Mouse (Mus musculus): ENCODE results near the gene Olfr543.

DNA sequence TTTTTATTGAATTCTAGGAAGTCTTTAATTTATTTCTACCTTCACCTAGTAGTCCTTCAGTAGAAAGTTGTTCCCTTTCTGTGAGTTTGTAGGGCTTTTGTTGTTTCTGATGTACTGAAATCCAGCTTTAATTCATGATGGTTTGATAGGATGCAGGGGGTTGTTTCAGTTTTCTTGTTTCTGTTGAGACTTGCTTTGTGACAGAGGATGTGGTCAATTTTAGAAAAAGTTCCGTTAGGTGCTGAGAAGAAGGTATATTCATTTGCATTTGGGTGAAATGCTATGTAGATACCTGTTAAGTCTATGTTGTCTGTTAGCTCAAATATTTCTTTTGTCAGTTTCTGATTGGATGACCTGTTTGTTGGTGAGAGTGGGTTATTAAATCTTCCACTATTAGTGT lies 47.6 kb upstream of the Olfr543 start:
- TF ChIP-seq CTCF (IDR thresholded peaks at IDR 0.05; ENCODE audit: borderline replicate concordance, control insufficient read depth, extremely low read depth, insufficient read depth, low read length, poor library complexity) = no peak
- TF ChIP-seq POLR2A (IDR thresholded peaks at IDR 0.05; ENCODE audit: control insufficient read depth, extremely low read depth, insufficient read depth, low read length, poor library complexity) = no peak
